Mouse (Mus musculus) heart, postnatal 36 days (tissue): ENCODE results near the gene Top2a. TPM values are rescaled to one million over a fixed set of nuclear protein-coding genes. Genes with fewer than 3 reads are reported as not detected.

ENCODE experiments used
- DNase-seq, 2 experiments: peaks; one replicate each; pipeline ENCODE4 v3.0.0; 2021 to 2022
- intact Hi-C: fragments of 180-260 bp; cut with DNase I; formaldehyde crosslinking; loops from one replicate; pipeline ENCODE4 v1.15.1; 2025
- total RNA-seq, 2 experiments: library from RNA; stranded (reverse); gene quantifications; 2 replicates each; pipeline ENCODE4 v1.2.3; 2021

Gene Top2a
- total RNA-seq, 2 experiments from 2014 or later = 3.9 to 4.6 TPM

DNA sequence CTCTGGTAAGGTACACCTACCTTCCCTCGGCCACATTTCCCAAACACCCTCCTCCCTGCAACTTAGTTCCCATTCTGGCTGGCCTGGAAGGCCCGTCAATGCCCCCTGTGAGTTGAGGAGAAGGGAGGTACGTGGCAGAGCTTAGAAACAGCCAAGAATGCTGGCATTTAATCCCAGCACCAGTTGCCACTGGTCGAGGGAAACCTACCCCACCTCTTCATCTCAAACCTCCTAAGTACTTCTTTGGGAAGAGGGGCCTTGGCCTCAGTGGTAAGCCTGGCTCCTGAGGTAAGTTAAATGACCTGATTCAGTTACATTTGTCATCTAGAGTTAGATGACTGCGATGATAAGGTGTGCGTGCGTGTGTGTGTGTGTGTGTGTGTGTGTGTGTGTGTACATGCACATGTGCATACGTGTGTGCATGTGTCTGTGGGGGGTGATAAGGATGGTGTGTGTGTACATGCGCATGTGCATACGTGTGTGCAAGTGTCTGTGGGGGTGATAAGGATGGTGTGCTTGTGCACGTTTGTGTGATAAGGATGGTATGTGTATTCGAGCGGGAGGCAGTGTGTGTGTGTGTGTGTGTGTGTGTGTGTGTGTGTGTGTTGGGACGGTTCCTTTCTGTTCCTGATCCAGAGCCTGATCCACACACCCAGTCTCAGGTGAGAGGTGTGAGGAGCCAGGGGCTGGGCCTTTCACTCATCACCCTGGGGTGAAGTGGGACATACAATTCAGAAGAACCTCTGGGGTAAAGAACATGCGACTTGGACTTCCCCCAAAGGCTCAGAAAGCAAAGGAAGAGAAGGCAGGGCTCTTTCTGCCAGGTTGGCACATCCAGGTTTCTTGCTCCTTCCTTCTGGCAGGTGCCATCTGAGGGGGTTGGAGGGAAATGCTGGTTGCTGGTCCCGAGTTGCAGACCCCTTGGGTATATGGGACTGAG, 18.1 kb upstream of the Top2a start:
- peak in 1 of 2 experiments; percentile 39 for DNase-seq
- intact Hi-C loops = loop anchor here (5.0 kb wide), 1 partner anchor 110 kb away; no protein-coding TSS in a partner anchor

GRCm38 (mm10) chr11:99041051-99041729, 17.2 kb upstream of the Top2a start, which contains the start of gene Igfbp4:
Gene Igfbp4, plus strand, starts transcription at chr11:99041244.
- intact Hi-C loops = loop anchor here (5.0 kb wide), 1 partner anchor 109 kb away; no protein-coding TSS in a partner anchor
- DNase-seq = peak; percentile 74 to 78

- intact Hi-C loops = loop anchor here (5.0 kb wide), 1 partner anchor 108 kb away; no protein-coding TSS in a partner anchor
- peak; percentile 47 to 59 for DNase-seq
These were observed 16.5 kb upstream of the Top2a start for GRCm38 (mm10) chr11:99040346-99040974.

GRCm38 (mm10) chr11:99039782-99040181, 15.8 kb upstream of the Top2a start:
- intact Hi-C loops = loop anchor here (1.0 to 5.0 kb wide), 6 partner anchors 27 to 117 kb away; partner anchors contain the start of gene Gjd3
- DNase-seq = peak; percentile 83 to 84

DNA sequence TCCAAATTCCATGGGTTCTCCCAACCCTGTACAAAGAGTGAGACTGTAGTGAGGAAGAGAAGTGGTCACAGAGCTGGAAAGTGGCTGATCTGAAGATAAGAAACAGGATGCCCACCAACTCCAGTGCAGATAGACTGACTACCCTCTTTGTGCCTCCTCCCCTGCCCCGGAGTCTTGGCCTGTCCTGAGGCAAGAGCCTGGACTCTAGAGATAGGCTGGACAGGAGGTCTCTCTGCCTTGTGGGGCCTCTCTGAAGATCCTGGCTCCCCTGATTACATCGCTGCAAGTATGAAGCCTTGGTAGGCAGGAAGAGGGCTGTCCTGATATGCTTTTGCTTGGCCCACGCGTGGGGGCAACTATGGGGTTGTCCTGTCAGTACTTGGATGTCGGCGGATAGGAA, 12.3 kb upstream of the Top2a start:
- DNase-seq = no peak
- intact Hi-C loops = loop anchor here (5.0 kb wide), 1 partner anchor 114 kb away; no protein-coding TSS in a partner anchor

DNA sequence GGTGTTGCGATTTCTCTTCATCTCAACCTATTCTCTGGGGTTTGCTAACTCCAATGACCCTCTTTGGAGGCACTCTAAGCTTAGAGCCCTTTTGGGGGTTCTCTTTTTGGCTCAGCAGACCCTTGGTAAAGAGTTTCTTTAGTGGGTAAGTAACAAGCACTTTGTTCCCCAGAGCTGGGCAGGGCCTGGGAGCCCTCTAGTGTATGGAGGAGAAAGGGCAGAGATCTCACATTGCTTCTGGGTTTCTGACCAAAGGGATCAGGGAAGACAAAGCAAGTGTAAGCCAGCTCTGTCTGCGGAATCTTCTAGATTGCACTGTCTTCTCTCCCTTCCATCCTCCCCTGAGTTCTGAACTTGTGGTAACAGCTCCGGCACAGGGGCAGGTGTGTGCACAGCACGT, 11.4 kb upstream of the Top2a start:
- intact Hi-C loops = loop anchor here (2.0 to 5.0 kb wide), 2 partner anchors 59 to 113 kb away; no protein-coding TSS in a partner anchor
- no peak for DNase-seq

GRCm38 (mm10) chr11:99026899-99027440, 3.0 kb upstream of the Top2a start:
- intact Hi-C loops = no loop called here
- DNase-seq = no peak

GRCm38 (mm10) chr11:99025878-99026277, 1.9 kb upstream of the Top2a start:
- intact Hi-C loops = no loop called here
- DNase-seq = no peak

DNA sequence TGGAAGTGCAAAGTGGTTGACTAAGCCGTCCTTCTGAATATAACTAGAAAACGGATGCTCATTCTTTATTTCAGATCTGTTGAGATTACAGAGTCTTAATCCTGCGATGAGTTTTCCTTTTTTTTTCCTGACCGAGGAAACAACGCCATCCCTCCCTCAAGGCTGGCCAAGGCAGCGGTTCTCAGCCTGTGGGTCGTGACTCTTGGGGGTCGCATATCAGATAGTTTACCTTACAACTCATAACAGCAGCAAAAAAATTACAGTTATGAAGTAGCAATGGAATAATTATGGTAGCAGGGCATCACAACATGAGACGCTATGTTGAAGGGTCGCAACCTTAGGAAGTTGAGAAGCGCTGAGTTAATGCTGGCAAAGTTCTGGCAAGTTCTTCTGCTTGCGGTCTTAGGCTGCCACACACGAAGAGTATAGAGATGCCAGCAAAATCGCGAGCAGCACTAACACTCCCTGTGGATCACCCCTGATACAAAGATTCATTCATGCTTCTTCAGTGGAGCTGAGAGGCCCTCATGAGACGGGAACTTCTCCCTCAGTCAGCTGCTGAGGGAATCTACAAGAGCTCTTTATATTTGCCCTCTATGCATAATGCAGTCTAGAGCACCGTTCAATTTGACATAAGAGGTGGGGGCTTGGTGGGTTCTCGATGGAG, 612 bp upstream of the Top2a start:
- DNase-seq = no peak
- intact Hi-C loops = loop anchor here (5.0 kb wide), 1 partner anchor 107 kb away; no protein-coding TSS in a partner anchor

- DNase-seq = no peak
- intact Hi-C loops = loop anchor here (5.0 kb wide), 1 partner anchor 106 kb away; no protein-coding TSS in a partner anchor
These were observed 895 bp downstream of the Top2a start for GRCm38 (mm10) chr11:99023094-99023493.

DNA sequence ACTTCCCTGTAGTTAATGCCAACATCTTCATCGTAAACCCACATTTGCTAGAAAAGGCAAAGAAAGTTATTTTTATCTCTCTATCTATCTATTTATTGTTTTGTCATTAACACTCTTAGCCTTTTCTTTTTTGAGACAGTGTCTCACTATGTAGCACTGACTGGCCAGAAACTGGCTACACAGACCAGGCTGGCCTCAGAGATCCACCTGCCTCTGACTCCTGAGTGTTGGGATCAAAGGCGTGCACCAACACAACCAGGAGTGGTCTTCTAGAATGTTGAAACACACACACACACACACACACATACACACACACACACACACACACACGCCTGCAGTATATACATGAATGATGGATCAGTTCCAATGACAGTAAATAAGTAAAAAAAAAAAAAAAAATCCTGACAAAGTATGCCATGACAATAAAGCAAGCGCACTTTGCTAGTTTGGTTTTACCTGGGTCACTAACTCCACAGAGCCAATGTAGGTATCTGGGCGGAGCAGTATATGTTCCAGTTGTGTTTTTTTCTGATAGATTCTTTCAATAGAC, 1.5 kb downstream of the Top2a start:
- intact Hi-C loops = loop anchor here (5.0 kb wide), 1 partner anchor 105 kb away; no protein-coding TSS in a partner anchor
- no peak for DNase-seq

GRCm38 (mm10) chr11:99019844-99020243, 4.1 kb downstream of the Top2a start:
- intact Hi-C loops = loop anchor here (5.0 kb wide), 1 partner anchor 103 kb away; no protein-coding TSS in a partner anchor
- DNase-seq = no peak

DNA sequence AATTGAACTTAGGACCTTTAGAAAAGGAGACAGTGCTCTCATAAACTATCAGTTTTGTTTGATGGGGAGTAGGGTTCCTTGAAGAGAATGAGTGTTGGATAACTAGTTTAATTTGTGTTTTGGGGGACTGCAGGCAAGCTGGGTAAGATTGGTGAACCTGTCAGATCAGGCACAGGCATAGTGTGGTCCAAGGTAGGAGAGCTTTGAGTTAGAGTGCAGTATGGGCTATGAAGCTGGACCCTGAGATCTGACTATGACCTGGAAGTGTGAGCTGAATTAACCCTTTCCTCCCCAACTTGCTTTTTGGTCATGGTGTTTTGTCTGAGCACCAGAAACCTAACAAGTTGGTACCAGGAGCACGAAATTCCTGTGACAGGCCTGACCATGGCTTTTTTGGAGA, 10.1 kb downstream of the Top2a start:
- intact Hi-C loops = no loop called here
- DNase-seq = no peak

DNA sequence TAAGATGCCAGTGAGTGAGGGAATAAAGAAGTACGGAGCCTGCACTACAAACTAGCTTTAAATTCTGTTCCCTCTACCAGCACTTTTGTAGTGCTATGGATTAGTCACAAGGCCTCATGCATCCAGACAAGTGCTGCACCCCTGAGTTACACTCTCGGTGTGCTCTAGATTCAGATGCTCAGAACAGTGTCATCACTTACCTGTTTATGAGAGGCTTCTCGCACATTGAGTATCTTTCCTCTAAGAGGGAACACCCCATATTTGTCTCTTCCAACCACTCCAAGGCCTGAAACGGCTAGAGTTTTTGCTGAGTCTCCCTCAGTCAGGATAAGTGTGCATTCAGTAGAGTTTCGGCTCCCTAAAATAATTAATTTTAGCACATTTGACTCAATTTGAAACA, 13.3 kb downstream of the Top2a start:
- intact Hi-C loops = no loop called here
- no peak for DNase-seq

DNA sequence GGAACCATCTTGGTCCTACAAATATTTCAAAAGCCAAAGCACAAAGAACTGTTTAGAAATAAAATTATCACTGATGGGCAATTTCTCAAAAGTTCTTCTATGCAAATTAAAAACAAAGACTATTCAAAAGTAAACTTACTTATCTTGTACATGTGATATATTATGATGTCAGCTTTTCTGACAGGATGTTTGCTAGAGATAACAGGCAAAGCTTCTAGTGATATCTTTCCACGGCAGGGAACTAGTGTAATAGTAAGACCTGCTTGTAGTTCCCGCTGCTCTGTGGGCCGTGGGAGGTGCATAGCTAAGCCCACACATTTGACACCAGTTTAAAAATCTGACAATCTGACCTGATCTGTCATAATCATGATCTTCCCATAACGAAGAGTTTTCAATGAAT, 13.9 kb downstream of the Top2a start:
- intact Hi-C loops = no loop called here
- DNase-seq = no peak

GRCm38 (mm10) chr11:99006788-99007187, 17.2 kb downstream of the Top2a start:
- intact Hi-C loops = no loop called here
- DNase-seq = no peak

DNA sequence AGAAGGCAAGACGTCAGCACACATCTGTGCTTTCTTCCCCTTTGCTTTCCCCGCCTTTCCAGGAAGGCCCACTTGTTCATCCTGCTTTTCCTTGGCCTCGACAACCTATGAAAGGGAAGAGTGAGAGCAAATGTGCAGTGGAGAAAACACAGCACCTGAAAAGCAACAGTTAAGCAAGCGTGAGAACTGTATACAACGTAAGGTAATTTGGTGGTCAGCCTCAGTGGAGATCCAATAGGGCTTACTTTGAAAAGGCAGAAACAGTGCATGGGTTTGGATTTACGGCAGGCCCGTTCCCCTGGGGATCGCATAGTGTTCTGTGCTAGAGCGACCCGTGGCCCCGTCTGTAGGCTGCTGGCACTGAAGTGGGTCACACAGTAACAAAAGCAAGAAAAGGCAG, 24.7 kb downstream of the Top2a start:
- no peak for DNase-seq
- intact Hi-C loops = no loop called here

GRCm38 (mm10) chr11:98998776-98999175, 25.2 kb downstream of the Top2a start:
- no peak for DNase-seq
- intact Hi-C loops = no loop called here

GRCm38 (mm10) chr11:98997659-98998058, 26.3 kb downstream of the Top2a start:
- DNase-seq = no peak
- intact Hi-C loops = no loop called here
